Mouse (Mus musculus): ENCODE results near the gene Guk1.

DNA sequence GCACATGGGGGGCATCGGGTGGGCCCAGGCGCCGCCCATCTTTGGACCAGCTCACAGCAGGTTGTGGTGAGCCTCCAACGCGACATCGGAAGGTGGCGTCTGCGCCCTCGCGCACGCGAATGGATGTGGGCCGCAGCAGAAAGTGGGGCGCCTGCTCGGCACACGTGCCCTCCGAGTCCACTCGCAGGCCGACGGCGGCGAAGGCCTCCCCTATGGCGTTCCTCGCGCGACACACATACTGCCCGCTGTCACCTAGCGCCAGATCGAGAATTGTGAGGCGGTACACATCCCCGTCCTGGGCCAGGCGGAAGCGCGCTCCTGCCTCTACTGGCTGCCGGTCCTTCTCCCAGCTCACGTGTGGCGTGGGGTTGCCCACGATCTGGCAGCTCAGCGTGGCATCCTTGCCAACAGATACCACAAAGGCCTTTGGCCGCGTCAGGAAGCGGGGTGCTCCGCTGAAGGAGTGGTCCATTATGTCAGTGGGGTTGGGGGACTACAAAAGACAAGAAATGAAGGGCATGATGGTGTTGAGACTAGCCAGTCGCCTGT lies 56.0 kb downstream of the Guk1 start, which contains the start of gene Obscn:
- no peak for TF ChIP-seq POLR2A (IDR thresholded peaks at IDR 0.05; ENCODE audit: extremely low read depth, insufficient read depth, low read length)
- TF ChIP-seq CTCF (IDR thresholded peaks at IDR 0.05; ENCODE audit: low read depth, low read length): no peak

All from liver, adult 2 months (tissue).